Mouse (Mus musculus) intestine, embryonic 15.5 days (tissue): ENCODE results near the gene Exoc4. TPM values are rescaled to one million over a fixed set of nuclear protein-coding genes. Genes with fewer than 3 reads are reported as not detected.

Source experiments
- ATAC-seq: fragments of 200-750 bp; cut with Nextera tagmentation; 2 replicates; pipeline ENCODE4 v1.8.0; 2017; ENCODE audit warnings: moderate TSS enrichment, moderate library complexity
- H3K27ac ChIP-seq: fragments of 300-500 bp; sonication (generic); 2 replicates; pipeline ENCODE4 v1.5.1; 2015; ENCODE audit warnings: mild to moderate bottlenecking, inconsistent platforms
- H3K27me3 ChIP-seq: fragments of 300-500 bp; sonication (generic); replicated peaks from 2 replicates; pipeline ENCODE4 v1.6.1; 2015; ENCODE audit warnings: inconsistent platforms
- H3K36me3 ChIP-seq: fragments of 300-500 bp; sonication (generic); 2 replicates; pipeline ENCODE4 v1.6.1; 2015; ENCODE audit warnings: inconsistent platforms
- H3K4me1 ChIP-seq: fragments of 300-500 bp; sonication (generic); replicated peaks from 2 replicates; pipeline ENCODE4 v1.6.1; 2015; ENCODE audit warnings: inconsistent platforms
- H3K4me2 ChIP-seq: fragments of 300-500 bp; sonication (generic); replicated peaks from 2 replicates; pipeline ENCODE4 v1.6.1; 2015; ENCODE audit warnings: mild to moderate bottlenecking, inconsistent platforms
- H3K4me3 ChIP-seq: fragments of 300-500 bp; sonication (generic); replicated peaks from 2 replicates; pipeline ENCODE4 v1.5.1; 2015; ENCODE audit warnings: inconsistent platforms
- H3K9ac ChIP-seq: fragments of 300-500 bp; sonication (generic); 2 replicates; pipeline ENCODE4 v1.6.1; 2015; ENCODE audit warnings: inconsistent platforms
- H3K9me3 ChIP-seq: fragments of 300-500 bp; sonication (generic); 2 replicates; pipeline ENCODE4 v1.6.1; 2016; ENCODE audit warnings: inconsistent platforms
- WGBS: fragments of 180-500 bp; shearing (Covaris S2); methylation state at CpG from one replicate; pipeline ENCODE4 v1.1.7; 2015; 5-methylcytosine and 5-hydroxymethylcytosine counted together
- polyA plus RNA-seq: library from polyadenylated mRNA; unstranded; fragments of >200 nt; fragmentation: Nextera tagmentation; extraction: Ambion mirVana; gene quantifications from 2 replicates; pipeline ENCODE4 v1.2.1, GENCODE M21; 2015

The Exoc4 gene
- polyA plus RNA-seq, 1 experiment from 2014 or later, result 26.4 TPM

DNA sequence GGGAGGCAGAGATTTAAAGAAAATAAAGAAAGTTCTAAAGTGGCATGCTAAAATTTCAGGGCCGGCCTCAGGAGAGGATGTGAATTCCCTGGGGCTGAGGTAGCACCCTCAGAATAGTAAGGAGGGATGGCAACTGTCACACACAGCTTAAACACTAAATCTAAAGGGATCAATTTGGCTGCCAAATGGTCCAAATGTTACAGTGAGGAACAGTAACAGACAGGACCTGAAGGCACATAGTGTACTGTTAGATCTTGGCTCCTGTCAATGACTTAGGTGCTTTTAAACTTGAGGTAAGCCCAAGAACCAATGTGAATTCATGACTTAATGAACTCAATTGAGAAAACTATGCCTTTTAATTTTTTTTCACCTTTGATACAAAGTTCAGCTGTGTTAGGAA is 622.4 kb downstream of the Exoc4 start:
- no peak for ATAC-seq
- H3K9ac ChIP-seq, result no peak overlapping the region
- no peak overlapping the region for H3K27ac ChIP-seq
- WGBS, result 78% methylated on average over 1 of the region's 1 CpGs
- H3K4me3 ChIP-seq, result no peak overlapping the region
- H3K4me2 ChIP-seq, result no peak overlapping the region
- H3K36me3 ChIP-seq, result no peaks in the 10 kb centered on the region
- no peaks in the 10 kb centered on the region for H3K4me1 ChIP-seq
- H3K9me3 ChIP-seq, result no peaks in the 10 kb centered on the region
- no peaks in the 10 kb centered on the region for H3K27me3 ChIP-seq

DNA sequence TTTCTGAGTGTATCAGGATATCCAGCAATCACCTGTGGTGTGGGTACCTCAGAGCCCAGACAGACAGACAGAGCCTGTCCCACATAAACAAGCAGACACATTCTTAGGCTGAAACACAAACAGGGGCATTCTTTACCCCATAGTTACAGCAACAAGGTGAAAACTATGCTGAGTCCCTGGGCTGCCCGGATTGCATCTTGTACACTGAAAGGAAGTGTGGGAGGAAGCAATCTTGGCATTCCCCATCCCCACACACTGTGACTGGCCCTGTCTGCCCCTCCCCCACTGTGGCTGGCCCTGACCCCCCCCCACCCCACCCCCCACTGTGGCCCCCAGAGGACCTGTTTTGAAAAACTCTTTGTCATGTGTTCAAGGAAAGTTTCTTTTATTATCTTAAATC is 623.3 kb downstream of the Exoc4 start:
- WGBS, result 56% methylated on average over 1 of the region's 1 CpGs
- H3K36me3 ChIP-seq, result no peaks in the 10 kb centered on the region
- H3K9me3 ChIP-seq, result no peaks in the 10 kb centered on the region
- H3K27me3 ChIP-seq, result no peaks in the 10 kb centered on the region
- no peak overlapping the region for H3K9ac ChIP-seq
- H3K4me3 ChIP-seq, result no peak overlapping the region
- H3K27ac ChIP-seq, result no peak overlapping the region
- H3K4me2 ChIP-seq, result no peak overlapping the region
- ATAC-seq, result no peak
- H3K4me1 ChIP-seq, result no peaks in the 10 kb centered on the region

DNA sequence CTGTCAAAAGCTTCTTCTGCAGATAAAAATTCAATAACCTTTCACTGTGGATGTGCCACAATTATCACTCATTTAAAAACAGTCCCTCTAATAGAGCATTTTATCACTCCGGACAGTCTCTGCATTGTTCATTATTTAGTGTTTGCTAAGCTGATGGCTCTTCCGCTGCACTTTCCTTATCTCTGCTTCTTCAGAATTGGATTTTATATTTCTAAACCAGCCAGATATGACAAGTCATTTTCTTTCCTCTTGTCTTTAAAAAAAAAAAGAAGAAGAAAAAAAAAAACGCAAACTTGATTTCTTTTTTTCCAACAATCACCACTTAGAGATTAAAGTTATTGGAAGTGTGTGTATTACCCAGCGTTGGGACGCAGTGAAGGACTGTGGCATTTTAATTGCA is 624.1 kb downstream of the Exoc4 start:
- no peak overlapping the region for H3K9ac ChIP-seq
- H3K36me3 ChIP-seq, result no peaks in the 10 kb centered on the region
- no peak overlapping the region for H3K4me2 ChIP-seq
- H3K27me3 ChIP-seq, result no peaks in the 10 kb centered on the region
- no peak overlapping the region for H3K4me3 ChIP-seq
- no peaks in the 10 kb centered on the region for H3K4me1 ChIP-seq
- no peak for ATAC-seq
- WGBS, result 52% methylated on average over 5 of the region's 5 CpGs
- no peaks in the 10 kb centered on the region for H3K9me3 ChIP-seq
- no peak overlapping the region for H3K27ac ChIP-seq

DNA sequence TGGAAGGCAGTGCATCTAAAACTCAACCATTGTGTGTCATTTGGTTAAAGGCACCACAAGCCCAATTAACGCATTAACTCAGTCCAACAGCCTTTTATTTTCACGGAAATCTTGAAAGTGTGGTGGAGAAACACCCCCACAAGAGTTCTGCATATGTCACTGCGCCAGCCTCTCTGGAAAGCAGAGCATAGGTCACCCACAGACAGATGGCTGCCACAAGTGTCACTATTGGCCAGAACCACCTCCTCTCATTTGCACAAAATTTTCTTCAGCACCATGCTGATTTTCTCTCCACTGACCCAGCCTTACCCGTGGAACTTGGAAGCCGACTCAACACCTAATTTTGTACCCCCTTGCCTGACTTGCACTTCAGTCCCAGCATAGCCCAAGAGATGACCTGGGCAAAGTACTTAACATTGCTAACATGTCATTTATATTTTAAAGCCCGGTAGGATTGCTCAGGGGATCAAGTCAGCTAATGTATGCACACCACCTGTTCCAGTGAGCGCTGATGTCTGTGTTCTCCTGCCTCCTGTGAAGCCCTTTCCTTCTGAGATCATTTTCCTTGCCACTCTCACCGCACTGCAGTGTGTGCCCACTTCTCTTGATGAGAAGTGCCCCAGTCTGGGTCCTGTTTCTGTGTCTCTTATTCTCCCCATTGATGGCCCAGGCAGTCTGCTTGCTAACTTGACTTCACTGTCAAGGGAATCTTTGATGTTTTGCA is 625.6 kb downstream of the Exoc4 start:
- Histone ChIP-seq H3K4me2 (no peak overlapping the region), H3K36me3 (no peaks in the 10 kb centered on the region), H3K9ac (no peak overlapping the region), H3K27ac (no peak overlapping the region), H3K4me3 (no peak overlapping the region), H3K4me1 (no peaks in the 10 kb centered on the region), H3K27me3 (no peaks in the 10 kb centered on the region), H3K9me3 (no peaks in the 10 kb centered on the region)
- 84% methylated on average over 8 of the region's 8 CpGs for WGBS
- no peak for ATAC-seq

DNA sequence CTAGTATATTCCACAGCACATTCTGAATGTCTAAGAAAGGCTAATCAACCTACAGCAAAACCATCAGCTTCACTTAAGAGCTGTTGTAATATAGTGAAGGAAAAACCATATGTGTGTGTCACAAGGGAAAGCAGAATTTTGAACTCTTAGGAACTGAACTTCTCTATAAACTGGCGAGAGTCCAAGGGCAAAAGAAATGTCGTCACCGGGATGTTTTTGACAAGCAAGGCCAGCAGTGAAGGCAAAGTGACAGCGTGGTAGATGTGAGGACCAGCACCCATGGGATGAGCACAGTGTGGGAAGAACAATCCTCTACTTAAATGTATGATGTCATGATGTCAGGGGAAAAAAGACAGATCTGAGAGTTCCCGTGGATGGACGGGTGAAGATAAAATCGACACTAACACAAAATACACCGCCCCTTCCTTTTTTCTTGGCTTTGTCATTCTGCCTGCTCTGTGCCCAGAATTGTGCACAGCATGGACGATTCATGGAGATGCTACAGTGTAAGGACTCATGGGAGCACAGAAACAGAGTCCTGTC is 635.3 kb downstream of the Exoc4 start:
- Histone ChIP-seq H3K27ac (no peak overlapping the region), H3K36me3 (no peaks in the 10 kb centered on the region), H3K27me3 (no peaks in the 10 kb centered on the region), H3K9me3 (no peaks in the 10 kb centered on the region), H3K4me2 (no peak overlapping the region), H3K4me3 (no peak overlapping the region), H3K9ac (no peak overlapping the region), H3K4me1 (no peaks in the 10 kb centered on the region)
- ATAC-seq, result no peak
- WGBS, result 83% methylated on average over 9 of the region's 9 CpGs

DNA sequence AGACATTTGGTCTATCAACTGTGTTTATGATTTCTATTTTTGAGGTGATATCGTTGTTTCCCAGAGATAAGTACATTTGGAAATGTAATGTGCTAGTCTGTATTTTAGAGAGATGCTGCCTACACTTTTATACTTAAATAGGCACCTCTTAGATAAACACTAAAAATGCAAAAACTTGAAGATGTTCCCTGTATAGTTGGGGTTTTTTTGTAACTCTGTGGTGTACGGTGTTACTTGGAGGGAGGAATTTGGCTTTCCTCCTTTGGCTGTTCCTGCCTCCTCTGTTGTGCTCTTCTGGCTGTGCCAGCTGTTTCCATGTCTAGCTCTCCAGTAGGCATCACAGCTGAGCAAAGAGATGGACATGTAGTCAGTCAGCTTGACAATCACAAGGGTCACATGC is 638.1 kb downstream of the Exoc4 start:
- no peak for ATAC-seq
- Histone ChIP-seq H3K4me1 (no peaks in the 10 kb centered on the region), H3K36me3 (no peaks in the 10 kb centered on the region), H3K27me3 (no peaks in the 10 kb centered on the region), H3K4me2 (no peak overlapping the region), H3K9me3 (no peaks in the 10 kb centered on the region), H3K27ac (no peak overlapping the region), H3K4me3 (no peak overlapping the region), H3K9ac (no peak overlapping the region)
- WGBS, result 96% methylated on average over 2 of the region's 2 CpGs

DNA sequence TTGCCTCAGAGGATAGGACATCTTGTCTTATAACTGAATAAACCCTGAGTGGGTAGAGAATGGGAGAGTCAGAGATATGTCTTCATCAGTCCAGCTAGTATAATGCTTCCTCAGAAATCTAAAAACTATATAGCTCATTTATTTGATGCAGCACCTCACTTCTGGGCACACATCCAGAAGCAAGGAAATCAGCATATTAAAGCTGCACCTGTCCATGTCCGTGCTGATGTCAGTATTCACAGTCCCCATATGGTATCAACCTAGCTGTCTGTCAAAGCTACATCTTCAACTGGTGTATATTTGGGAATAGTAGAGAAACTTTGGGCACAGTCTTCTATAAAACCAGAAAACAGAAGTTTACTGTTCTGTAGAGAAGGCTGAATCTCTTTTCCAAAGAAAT is 642.0 kb downstream of the Exoc4 start:
- Histone ChIP-seq H3K27ac (no peak overlapping the region), H3K27me3 (no peaks in the 10 kb centered on the region), H3K9me3 (no peaks in the 10 kb centered on the region), H3K4me2 (no peak overlapping the region), H3K36me3 (no peaks in the 10 kb centered on the region), H3K9ac (no peak overlapping the region), H3K4me1 (no peaks in the 10 kb centered on the region), H3K4me3 (no peak overlapping the region)
- WGBS, result 83% methylated on average over 1 of the region's 1 CpGs
- no peak for ATAC-seq

DNA sequence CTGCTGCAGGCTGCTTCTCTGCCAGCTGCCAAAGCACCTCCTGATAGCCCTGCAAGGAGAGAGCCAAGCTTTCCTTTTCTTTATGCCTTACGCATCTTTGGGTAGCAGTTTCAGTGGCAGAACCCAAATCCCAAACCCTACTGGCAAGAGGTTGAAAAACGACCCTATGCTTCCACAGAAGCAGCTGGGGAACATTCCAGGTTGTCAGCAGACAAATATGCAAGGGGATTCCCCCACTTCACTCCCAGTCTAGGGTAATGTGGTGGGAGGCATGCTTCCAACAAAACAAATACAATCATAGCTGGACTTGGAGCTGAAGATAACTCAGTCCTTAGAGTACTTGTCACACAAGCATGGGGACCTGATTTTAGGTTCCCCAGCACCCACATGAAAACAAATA is 643.3 kb downstream of the Exoc4 start:
- Histone ChIP-seq H3K9ac (no peak overlapping the region), H3K4me2 (no peak overlapping the region), H3K9me3 (no peaks in the 10 kb centered on the region), H3K27me3 (no peaks in the 10 kb centered on the region), H3K4me1 (no peaks in the 10 kb centered on the region), H3K27ac (no peak overlapping the region), H3K4me3 (no peak overlapping the region), H3K36me3 (no peaks in the 10 kb centered on the region)
- ATAC-seq, result no peak
- 31% methylated on average over 2 of the region's 2 CpGs for WGBS

DNA sequence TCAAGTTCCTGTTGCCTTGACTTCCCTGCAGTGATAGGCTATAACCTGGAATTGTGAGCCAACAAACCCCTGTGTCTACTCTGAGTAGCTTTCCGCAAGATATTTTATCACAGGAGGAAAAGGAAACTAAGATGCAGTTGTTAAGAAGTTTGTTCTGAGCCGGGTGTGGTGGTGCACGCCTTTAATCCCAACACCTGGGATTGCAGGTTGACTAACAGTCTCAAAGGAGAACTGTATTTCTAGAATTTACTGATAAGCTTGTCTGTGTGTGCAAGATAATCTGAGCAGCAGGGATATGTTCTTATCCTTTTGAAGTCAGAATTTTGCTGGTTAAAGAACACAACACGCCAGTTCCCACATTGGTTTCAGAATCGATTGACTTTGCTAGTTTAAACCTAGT is 651.1 kb downstream of the Exoc4 start:
- Histone ChIP-seq H3K4me3 (no peak overlapping the region), H3K4me1 (no peaks in the 10 kb centered on the region), H3K9me3 (no peaks in the 10 kb centered on the region), H3K27me3 (no peaks in the 10 kb centered on the region), H3K27ac (no peak overlapping the region), H3K36me3 (no peaks in the 10 kb centered on the region), H3K4me2 (no peak overlapping the region), H3K9ac (no peak overlapping the region)
- WGBS, result 88% methylated on average over 5 of the region's 5 CpGs
- ATAC-seq, result no peak

DNA sequence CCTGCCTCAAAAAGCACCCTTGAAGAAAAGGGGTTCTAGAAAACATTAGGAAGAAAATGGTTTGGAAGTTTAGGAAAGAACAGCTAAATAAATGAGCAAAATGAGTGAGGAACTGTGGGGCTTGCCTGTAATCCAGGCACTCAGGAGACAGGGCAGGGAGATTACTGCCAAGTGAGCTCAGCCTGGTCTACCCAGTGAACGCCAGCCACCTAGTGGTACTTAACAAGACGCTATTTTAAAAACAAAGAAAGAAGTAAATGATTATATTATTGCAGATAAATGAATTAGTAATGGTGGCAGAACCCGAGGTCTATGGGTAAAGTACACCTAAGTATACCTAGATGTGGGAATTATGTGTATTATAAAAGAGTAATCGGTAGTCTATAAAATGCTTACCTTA is 651.7 kb downstream of the Exoc4 start:
- H3K9ac ChIP-seq, result no peak overlapping the region
- no peaks in the 10 kb centered on the region for H3K27me3 ChIP-seq
- H3K27ac ChIP-seq, result no peak overlapping the region
- no peaks in the 10 kb centered on the region for H3K36me3 ChIP-seq
- no peak overlapping the region for H3K4me2 ChIP-seq
- no peak for ATAC-seq
- no peak overlapping the region for H3K4me3 ChIP-seq
- no peaks in the 10 kb centered on the region for H3K4me1 ChIP-seq
- 77% methylated on average over 4 of the region's 4 CpGs for WGBS
- H3K9me3 ChIP-seq, result no peaks in the 10 kb centered on the region

DNA sequence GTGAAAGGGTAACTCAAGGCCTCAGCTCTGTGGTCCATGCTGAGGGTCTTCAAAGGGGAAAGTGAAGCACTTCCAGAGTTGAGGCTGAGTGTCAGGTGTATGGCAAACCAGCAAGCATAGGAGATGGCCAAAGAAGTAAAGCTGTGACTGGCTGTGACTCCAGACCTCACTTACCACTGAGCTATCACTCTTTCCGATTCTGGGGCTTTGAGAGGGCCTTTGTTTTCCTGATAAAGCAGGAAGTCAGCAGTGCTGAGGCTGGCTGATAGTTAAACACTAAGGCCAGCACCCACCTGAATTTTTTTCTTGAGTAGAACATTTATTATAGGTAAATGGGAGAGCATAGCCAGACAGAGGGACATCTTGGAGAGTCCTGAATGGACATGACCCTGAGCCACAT is 656.2 kb downstream of the Exoc4 start:
- ATAC-seq, result no peak
- H3K4me3 ChIP-seq, result no peak overlapping the region
- WGBS, result 59% methylated on average over 1 of the region's 1 CpGs
- H3K9ac ChIP-seq, result no peak overlapping the region
- H3K4me1 ChIP-seq, result no peaks in the 10 kb centered on the region
- no peaks in the 10 kb centered on the region for H3K27me3 ChIP-seq
- no peaks in the 10 kb centered on the region for H3K36me3 ChIP-seq
- H3K9me3 ChIP-seq, result no peaks in the 10 kb centered on the region
- no peak overlapping the region for H3K4me2 ChIP-seq
- no peak overlapping the region for H3K27ac ChIP-seq

DNA sequence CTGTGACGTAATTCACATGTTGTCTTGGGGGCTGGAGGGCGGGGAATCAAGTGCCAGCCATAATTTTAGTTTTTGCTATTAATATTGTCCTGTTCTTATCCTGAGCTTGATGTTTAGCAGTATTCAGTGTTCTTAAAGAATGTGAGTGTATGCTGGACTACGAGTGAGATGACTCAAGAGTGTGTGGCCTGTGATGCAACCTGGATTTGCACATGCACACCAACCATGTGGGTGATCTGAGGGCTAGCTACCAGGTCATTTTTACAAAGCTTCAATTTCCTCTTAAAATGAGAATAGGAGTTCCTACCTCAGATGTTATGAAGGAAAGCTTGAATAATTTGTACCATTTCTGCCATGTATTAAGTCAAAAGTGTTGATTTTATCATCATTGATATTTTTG is 661.8 kb downstream of the Exoc4 start:
- no peak overlapping the region for H3K9ac ChIP-seq
- no peak overlapping the region for H3K27ac ChIP-seq
- H3K4me3 ChIP-seq, result no peak overlapping the region
- no peaks in the 10 kb centered on the region for H3K4me1 ChIP-seq
- ATAC-seq, result no peak
- no peaks in the 10 kb centered on the region for H3K9me3 ChIP-seq
- 79% methylated on average over 3 of the region's 3 CpGs for WGBS
- H3K27me3 ChIP-seq, result no peaks in the 10 kb centered on the region
- no peaks in the 10 kb centered on the region for H3K36me3 ChIP-seq
- H3K4me2 ChIP-seq, result no peak overlapping the region

DNA sequence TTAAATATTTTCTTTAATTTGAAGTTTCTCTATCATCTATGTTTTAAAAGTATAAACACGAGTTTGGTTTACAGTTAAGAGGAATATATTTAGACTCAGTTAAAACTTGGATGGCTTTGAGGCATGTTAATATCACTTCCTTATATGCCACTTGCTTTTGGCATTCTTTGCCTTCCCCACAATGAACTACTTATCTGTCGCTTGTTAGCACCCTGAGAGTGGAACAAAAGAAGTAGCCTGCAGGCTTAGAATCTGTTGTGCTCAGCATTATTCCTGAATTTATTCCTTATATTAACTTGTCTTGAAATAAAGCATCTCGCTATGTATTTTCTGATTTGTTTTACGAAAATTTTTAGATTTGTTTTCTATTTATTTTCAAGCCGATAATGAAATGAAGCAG is 664.2 kb downstream of the Exoc4 start:
- H3K27me3 ChIP-seq, result no peaks in the 10 kb centered on the region
- H3K27ac ChIP-seq, result no peak overlapping the region
- no peak for ATAC-seq
- H3K4me1 ChIP-seq, result no peaks in the 10 kb centered on the region
- H3K9ac ChIP-seq, result no peak overlapping the region
- H3K9me3 ChIP-seq, result no peaks in the 10 kb centered on the region
- H3K36me3 ChIP-seq, result no peaks in the 10 kb centered on the region
- 77% methylated on average over 5 of the region's 5 CpGs for WGBS
- no peak overlapping the region for H3K4me2 ChIP-seq
- H3K4me3 ChIP-seq, result no peak overlapping the region
